Mouse (Mus musculus) G1E-ER4 (cell line): Measurements from ENCODE around the gene Gucy2e. TPM values are rescaled to one million over a fixed set of nuclear protein-coding genes. Genes with fewer than 3 reads are reported as not detected.

ENCODE experiments used
- GATA1 ChIP-seq: IDR thresholded peaks from one replicate; pipeline ENCODE4 v1.8.0; 2012; ENCODE audit warnings: low read length, inconsistent platforms
- polyA plus RNA-seq: library from polyadenylated mRNA; stranded (reverse); fragments of >175 nt; gene quantifications from 2 replicates; pipeline ENCODE4 v1.2.3, GENCODE M21; 2012

Gene Gucy2e
- polyA plus RNA-seq, 1 experiment = not detected

DNA sequence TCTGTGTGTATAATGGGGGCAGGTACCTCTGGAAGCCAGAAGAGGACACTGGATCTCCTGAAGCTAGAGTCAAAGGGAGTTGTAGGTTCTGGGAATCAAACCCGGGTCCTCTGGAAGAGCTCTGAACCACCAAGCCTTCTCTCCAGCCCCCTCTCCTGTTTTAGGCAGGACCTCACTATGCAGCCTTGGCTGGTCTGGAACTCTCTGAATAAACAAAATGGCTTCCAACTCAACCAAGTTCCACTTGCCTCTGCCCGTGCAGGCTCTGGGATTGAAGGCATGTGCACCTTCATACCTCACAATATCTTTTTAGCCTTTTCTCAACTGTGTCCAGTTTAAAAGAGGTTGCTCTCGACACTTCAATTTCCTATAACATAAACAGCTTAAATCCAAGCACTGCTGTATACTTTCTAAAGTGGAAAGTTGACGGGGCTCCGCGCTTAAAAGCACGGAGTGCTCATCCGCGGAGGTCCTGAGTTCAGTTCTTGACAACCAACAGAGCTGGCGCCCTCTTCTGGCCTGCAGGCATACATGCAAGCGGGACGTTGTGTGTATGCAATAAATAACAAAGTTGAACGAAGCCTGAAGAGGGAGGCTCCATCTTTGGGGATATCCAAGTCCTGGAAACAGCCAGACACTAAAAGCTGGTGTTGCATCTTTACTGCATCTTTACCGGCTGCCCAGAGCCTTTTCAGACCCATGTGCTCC, 14.5 kb upstream of the Gucy2e start:
- TF ChIP-seq GATA1 = no peak

- TF ChIP-seq GATA1 = no peak
Measured at GRCm38 (mm10) chr11:69250106-69250505, 13.3 kb upstream of the Gucy2e start.

- TF ChIP-seq GATA1 = no peak
Measured at GRCm38 (mm10) chr11:69249131-69249530, 12.3 kb upstream of the Gucy2e start.

DNA sequence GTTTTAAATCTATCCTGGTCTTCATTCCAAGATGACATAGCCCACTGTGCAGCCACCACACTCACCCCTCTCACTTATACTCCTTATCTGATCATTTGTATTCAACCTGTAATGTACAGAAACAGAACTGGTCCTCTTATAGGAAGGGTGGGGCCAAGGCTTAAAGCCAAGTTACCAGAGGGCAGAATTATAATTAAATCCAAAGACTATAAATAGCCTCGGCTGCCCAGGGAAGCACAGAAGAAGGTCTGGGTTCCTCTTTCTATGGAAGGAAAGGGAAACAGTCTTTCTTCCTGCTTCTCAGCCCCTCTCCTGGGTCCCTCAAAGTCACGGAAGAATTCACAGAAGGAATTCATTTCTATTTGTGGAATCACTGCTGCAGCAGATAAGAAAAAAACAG, 8.8 kb upstream of the Gucy2e start:
- TF ChIP-seq GATA1 = no peak

- TF ChIP-seq GATA1 = no peak
Measured at GRCm38 (mm10) chr11:69244911-69245310, 8.1 kb upstream of the Gucy2e start.

DNA sequence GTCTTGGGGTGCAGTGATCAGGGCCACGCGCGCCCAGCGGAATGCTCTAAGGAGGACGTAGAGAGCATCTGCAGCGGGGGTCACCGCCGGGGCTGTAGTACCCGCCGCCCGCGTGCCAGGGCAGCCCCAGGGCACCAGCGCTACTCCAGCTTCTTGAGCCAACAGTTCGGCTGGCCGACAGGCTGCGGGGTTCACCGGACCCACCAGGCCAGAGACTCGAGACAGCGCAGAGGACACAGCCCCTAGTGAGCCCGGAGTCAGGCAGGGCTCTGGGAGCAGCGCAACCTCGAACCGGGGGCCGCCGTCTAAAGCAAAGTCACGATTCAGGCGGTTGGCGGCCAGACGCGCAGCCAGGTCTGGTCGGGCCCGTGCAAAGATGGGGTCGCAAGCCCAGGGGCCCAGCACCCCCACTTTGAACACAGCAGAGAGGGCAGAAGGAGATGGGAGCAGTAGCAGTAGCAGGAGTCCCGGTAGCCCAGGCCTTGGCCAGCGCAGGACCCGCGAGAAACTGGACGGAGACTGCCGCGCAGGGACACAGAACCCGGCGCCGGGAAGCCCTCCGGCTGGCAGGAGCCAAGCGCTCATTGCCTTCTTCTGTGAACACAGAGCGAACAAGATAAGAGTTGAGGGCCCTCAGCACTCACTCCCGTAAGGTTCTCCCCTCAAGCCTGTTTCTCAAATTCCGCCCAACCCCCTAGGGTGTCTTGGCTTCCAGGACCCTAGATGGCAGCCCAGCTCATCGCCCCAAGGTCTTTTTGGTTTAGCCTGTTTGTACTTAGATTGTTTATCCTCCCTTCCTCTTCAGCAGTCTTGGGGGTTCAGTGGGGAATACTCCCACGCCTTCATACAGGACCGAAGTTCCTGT, 543 bp downstream of the Gucy2e start:
- TF ChIP-seq GATA1 = no peak

DNA sequence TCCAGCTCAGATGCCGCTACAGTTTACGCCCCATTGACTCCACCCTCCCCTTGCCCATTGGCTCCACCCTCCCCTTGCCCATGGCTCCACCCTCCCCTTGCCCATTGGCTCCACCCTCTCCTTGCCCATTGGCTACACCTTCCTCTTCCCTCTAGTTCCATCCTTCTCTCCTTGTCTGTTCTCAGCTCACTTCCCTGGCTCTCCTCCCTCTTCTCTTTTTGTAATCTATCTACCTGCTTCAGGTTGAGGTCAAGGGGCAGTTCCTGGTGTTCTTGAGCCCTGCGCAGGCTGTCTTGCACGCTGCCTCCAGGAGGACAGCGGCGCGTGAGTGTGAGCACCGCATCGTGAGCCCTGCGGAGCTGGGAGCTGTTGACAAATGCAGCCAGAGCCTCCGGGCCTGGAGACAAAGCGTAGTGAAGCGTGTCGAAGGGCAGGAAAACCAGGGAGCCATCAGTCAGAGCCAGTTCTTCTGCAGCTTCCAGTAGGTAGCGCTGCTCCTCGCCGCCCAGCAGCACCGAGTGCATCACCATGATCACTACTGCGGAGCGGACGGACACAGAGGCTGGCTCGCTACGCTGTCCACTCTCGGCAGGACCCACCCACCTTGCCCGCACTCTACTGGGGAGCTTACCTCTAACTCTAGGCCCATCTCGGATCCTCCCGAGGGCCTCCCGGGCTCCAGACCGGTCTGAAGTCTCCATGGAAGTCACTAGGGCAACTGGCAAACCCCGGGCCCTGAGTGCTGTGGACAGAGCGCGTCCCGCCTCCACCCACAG, 1.4 kb downstream of the Gucy2e start:
- TF ChIP-seq GATA1 = no peak

- no peak for TF ChIP-seq GATA1
Measured at GRCm38 (mm10) chr11:69233141-69233540, 3.7 kb downstream of the Gucy2e start.

- TF ChIP-seq GATA1 = no peak
Measured at GRCm38 (mm10) chr11:69230420-69230819, 6.4 kb downstream of the Gucy2e start.

DNA sequence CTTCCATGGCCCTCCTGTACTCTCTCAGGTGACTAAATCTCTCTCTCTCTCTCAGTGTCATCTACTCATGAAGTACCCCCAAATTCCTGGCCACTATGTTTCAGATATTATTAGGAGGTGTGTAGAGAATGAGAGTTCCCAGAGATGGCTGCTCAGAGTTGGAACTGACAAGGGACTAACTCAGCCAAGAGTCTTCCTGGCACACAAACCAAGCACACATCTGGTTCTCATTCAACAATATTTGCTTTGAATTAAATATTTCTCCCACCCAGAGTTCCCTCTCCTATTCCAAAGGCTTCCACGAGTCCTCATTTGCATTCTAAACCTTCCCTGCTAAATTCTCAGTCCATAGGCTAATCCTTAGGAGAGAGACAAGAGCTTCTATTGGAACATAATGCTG, 11.1 kb downstream of the Gucy2e start:
- TF ChIP-seq GATA1 = no peak

DNA sequence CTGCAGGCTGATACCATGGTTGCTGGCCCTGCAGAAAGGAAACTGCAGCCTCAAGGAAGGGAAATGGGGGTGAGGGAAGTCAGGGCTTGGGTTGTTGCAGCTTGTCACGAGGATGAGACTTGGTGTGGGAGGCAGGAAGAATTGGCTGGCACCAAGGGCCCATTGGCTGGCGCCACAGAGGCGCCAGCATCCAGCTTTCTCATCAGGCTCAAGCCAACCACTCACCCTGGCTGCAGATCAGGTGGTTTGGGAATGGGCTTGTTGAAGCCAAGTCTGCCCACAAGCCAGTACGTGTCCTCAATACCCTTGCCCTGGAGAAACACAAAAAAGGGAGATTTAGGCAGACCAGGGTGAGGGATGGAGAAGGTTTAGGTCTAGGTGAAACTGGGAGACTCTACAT, 13.7 kb downstream of the Gucy2e start:
- TF ChIP-seq GATA1 = no peak

GRCm38 (mm10) chr11:69221070-69221469, 15.8 kb downstream of the Gucy2e start:
- TF ChIP-seq GATA1 = no peak

DNA sequence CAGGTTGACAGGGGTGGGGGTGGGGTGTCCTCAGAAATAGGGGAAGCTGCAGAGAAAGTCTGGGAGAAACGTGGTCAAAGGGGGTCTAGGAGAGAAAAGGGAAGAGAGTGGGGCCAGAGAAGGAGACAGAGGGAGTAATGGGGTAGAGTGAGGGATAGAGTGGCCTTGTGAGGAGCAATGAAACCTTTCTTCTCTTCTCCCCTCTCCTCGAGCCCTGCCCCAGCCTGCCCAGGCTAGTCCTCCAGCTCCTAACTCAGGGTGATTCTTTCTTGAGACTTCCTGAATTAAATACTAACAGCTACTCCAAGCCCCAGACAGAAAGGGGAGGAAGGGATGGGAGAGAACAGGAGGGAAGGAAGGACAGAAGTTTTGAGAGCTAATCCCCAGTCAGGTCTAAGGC, 18.2 kb downstream of the Gucy2e start:
- TF ChIP-seq GATA1 = no peak

DNA sequence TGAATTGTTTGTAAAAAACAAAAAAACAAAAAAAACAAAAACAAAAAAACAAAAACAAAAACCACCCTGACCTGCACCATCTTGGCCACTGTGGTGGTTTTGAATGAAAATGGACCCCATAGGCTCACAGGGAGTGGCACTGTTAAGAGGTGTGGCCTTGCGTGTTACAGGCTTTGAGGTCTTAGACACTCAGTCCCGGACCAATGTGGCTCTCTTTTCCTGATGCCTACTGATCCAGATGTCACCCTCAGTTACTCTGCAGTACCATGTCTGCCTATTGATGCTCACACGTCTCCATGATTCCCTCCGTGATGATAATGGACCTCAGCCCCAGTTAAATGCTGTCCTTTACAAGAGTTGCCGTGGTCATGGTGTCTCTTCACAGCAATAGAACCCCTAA, 19.4 kb downstream of the Gucy2e start:
- TF ChIP-seq GATA1 = no peak

GRCm38 (mm10) chr11:69211431-69211830, 25.4 kb downstream of the Gucy2e start:
- TF ChIP-seq GATA1 = no peak

DNA sequence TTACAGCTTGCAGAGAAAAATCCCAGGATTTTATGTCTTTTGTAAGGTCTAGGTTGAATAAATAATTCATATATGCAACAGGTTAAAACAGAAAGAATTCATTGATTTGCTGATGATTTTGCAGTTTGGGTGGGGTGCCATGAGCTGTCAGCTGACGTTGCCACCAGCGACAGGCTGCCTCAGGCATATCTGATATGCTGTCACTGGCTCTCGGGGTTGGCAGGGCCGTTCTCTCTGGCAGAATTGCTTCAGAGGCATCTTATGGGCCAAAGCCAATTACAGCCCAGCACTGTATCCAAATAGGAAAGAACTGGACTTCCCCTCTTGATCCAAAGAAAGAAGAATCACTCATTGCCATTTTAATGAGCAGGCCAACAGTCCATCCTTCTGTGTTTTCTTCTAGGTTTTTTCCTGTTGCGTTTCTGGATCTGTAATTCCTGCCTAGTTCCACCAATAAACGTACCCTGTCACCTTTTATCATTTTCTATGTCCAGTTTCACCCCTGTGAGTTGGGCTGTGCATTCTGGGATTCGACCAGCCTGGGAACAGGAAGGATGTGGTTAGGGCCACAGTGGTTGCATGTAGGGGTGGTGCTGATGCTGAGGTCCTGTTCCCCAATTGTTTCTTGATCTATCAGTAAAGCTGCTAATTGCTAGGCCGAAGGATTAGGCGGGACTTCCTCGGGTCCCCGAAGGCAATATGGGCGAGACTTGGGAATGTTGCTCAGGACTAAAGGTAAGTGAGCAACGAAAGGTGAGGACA, 34.2 kb downstream of the Gucy2e start:
- TF ChIP-seq GATA1 = no peak
